ENCODE assay signal across 17 mouse cellular contexts in the genomic region with DNA sequence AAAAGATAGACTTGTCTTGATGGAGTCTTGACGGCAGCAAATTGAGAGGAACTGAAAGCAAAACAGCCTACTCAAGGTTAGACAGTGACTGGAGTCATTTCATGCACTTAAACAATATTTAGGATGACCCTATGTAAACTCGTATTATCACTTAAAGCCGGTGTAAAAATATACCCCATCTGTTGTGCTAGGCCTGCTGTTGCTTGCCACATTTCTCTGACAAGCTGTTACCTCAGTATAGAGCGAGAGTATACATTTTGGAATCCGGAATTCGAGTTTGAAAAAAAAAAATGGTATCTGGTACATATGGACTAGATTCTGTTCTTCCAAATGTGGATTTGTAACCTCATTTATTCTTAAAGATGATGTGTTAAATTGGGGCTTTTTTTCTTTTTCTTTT.
"Had no signal": no experiment of that assay in that cellular context is flagged by ENCODE, and none has a peak within 500 bp of the region (broad histone marks: within the 10 kb centered on the region; RNA-seq: fewer than 3 reads in every experiment).

No protein-coding gene starts in this region.

- H3K9me3 ChIP-seq: kidney, embryonic 15.5 days; limb, embryonic 10.5 days; liver, embryonic 15.5 days; midbrain, embryonic 10.5 days; neural tube, embryonic 15.5 days had no signal

- H3K4me1 ChIP-seq: kidney, embryonic 15.5 days; limb, embryonic 10.5 days; liver, embryonic 15.5 days; neural tube, embryonic 15.5 days had no signal

- H3K9ac ChIP-seq: kidney, embryonic 15.5 days; liver, embryonic 15.5 days; neural tube, embryonic 15.5 days had no signal

- H3K27ac ChIP-seq: kidney, embryonic 15.5 days; limb, embryonic 10.5 days; liver, embryonic 15.5 days; midbrain, embryonic 10.5 days; neural tube, embryonic 15.5 days had no signal

- DNase-seq: kidney, postnatal 14 days; lung, adult 2 months; lung, postnatal 36 days; midbrain, embryonic 14.5 days; right cerebral cortex, adult 18-20 months; right cerebral cortex, postnatal 4 days; spleen, adult 18-20 months; thymus, adult 2 months; thymus, postnatal 36 days had no signal

- H3K4me3 ChIP-seq: kidney, embryonic 15.5 days; limb, embryonic 10.5 days; liver, embryonic 15.5 days; midbrain, embryonic 10.5 days; myocyte; neural tube, embryonic 15.5 days had no signal

- ATAC-seq: lung, postnatal 0 days had no signal

- H3K36me3 ChIP-seq: kidney, embryonic 15.5 days; limb, embryonic 10.5 days; liver, embryonic 15.5 days; midbrain, embryonic 10.5 days; neural tube, embryonic 15.5 days had no signal

- H3K4me2 ChIP-seq: kidney, embryonic 15.5 days; liver, embryonic 11.5 days; liver, embryonic 15.5 days; neural tube, embryonic 15.5 days had no signal

- H3K27me3 ChIP-seq: kidney, embryonic 15.5 days; liver, embryonic 15.5 days; neural tube, embryonic 15.5 days had no signal
